Mouse (Mus musculus) G1E (cell line): ENCODE results near the gene Trcg1.

Experiments used
- CTCF ChIP-seq: IDR thresholded peaks from 2 replicates; pipeline ENCODE4 v1.5.1; 2012; ENCODE audit warnings: low read depth, low read length, inconsistent platforms, mixed read lengths
- GATA1 ChIP-seq: IDR thresholded peaks from 2 replicates; pipeline ENCODE4 v1.6.1; 2012; ENCODE audit warnings: borderline replicate concordance, low read length, inconsistent platforms, mixed read lengths
- GATA2 ChIP-seq: IDR thresholded peaks from 2 replicates; pipeline ENCODE4 v1.6.1; 2012; ENCODE audit warnings: low read depth, low read length, inconsistent platforms, borderline replicate concordance
- POLR2AphosphoS5 ChIP-seq: IDR thresholded peaks from 2 replicates; pipeline ENCODE4 v1.6.1; 2012; ENCODE audit warnings: low read depth, low read length, inconsistent platforms; ENCODE audit not compliant: insufficient replicate concordance
- TAL1 ChIP-seq: conservative IDR thresholded peaks from 2 replicates; pipeline ENCODE4 v1.6.1; 2012; ENCODE audit warnings: low read depth, low read length, inconsistent platforms, mixed read lengths

DNA sequence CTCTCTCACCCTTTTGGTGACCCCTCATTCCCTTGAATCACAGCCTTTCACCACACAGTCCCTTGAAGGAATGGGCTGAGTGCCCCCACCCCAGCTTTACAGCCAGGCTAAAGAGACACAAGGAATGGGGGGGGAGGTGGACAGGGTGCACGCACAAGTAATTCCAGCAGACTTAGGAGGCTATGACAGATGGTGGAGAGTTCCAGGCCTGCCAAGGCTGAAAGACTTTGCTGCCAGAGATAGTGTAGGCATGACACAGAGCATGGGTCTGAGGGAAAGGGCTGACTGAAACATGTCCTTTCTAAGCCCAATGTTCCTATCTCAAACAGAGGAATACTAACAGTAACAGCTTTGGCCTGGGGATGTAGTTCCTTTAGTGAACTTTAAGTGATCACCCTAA is 34.7 kb downstream of the Trcg1 start:
- no peak for TF ChIP-seq CTCF
- no peak for TF ChIP-seq GATA2
- no peak for TF ChIP-seq GATA1
- TF ChIP-seq TAL1, result no peak
- no peak for TF ChIP-seq POLR2AphosphoS5
